Mouse (Mus musculus) kidney, embryonic 16.5 days (tissue): ENCODE measurements at regions not wholly inside any gene's neighbourhood (a gene's known extent, or its start where the extent isn't known, plus 50 kb on each side); places are given as distances from the start of the nearest gene placed in this dataset.

Source experiments
- ATAC-seq: fragments of 200-750 bp; cut with Nextera tagmentation; 2 replicates; pipeline ENCODE4 v1.8.0; 2017; ENCODE audit warnings: moderate TSS enrichment; ENCODE audit not compliant: low FRiP score, low TSS enrichment
- H3K27ac ChIP-seq: fragments of 300-500 bp; sonication (generic); 2 replicates; pipeline ENCODE4 v1.5.1; 2014; ENCODE audit warnings: low read length
- H3K27me3 ChIP-seq: fragments of 300-500 bp; sonication (generic); 2 replicates; pipeline ENCODE4 v1.6.1; 2014; ENCODE audit warnings: low read length, control low read depth, mixed read lengths; ENCODE audit not compliant: insufficient read depth
- H3K36me3 ChIP-seq: fragments of 300-500 bp; sonication (generic); 2 replicates; pipeline ENCODE4 v1.6.1; 2014; ENCODE audit warnings: low read length, control low read depth, mixed read lengths; ENCODE audit not compliant: insufficient read depth
- H3K4me1 ChIP-seq: fragments of 300-500 bp; sonication (generic); 2 replicates; pipeline ENCODE4 v1.6.1; 2014; ENCODE audit warnings: low read length, control low read depth, mixed read lengths; ENCODE audit not compliant: insufficient read depth
- H3K4me2 ChIP-seq: fragments of 300-500 bp; sonication (generic); replicated peaks from 2 replicates; pipeline ENCODE4 v1.6.1; 2014; ENCODE audit warnings: low read depth, low read length
- H3K4me3 ChIP-seq: fragments of 300-500 bp; sonication (generic); 2 replicates; pipeline ENCODE4 v1.5.1; 2014; ENCODE audit warnings: mild to moderate bottlenecking, low read length
- H3K9ac ChIP-seq: fragments of 300-500 bp; sonication (generic); replicated peaks from 2 replicates; pipeline ENCODE4 v1.6.1; 2014; ENCODE audit warnings: low read length
- H3K9me3 ChIP-seq: fragments of 300-500 bp; sonication (generic); 2 replicates; pipeline ENCODE4 v1.6.1; 2016; ENCODE audit warnings: low read length, control low read depth
- WGBS: fragments of 180-500 bp; shearing (Covaris S2); extraction: QIAGEN DNeasy Blood & Tissue Kit; methylation state at CpG from one replicate; pipeline ENCODE4 v1.1.7; 2014; 5-methylcytosine and 5-hydroxymethylcytosine counted together

DNA sequence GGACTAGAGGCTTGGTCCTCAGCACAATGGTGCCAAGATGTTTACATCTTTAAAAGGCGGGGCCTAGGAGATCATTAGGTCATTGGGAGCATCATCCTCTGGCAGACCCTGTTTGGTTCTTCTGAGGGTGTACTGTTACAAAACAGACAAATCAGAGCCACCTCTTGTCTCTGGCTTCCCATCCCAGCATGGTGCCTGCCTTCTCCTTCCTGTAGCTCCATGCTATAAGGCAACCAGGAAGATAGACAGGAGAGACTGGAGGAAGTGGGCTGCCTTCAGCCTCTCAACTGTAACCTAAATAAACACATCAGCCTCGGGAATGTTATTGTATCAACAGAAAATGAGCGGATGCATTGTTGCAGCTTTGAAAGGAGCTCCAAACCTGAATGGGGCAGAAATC, 529.8 kb upstream of the Gm765 start:
- no peaks in the 10 kb centered on the region for H3K27me3 ChIP-seq
- H3K9me3 ChIP-seq, result no peaks in the 10 kb centered on the region
- no peak overlapping the region for H3K27ac ChIP-seq
- no peak overlapping the region for H3K9ac ChIP-seq
- no peak overlapping the region for H3K4me2 ChIP-seq
- ATAC-seq, result no peak
- no peaks in the 10 kb centered on the region for H3K36me3 ChIP-seq
- H3K4me1 ChIP-seq, result no peaks in the 10 kb centered on the region
- H3K4me3 ChIP-seq, result no peak overlapping the region
- 47% methylated on average over 3 of the region's 3 CpGs for WGBS

DNA sequence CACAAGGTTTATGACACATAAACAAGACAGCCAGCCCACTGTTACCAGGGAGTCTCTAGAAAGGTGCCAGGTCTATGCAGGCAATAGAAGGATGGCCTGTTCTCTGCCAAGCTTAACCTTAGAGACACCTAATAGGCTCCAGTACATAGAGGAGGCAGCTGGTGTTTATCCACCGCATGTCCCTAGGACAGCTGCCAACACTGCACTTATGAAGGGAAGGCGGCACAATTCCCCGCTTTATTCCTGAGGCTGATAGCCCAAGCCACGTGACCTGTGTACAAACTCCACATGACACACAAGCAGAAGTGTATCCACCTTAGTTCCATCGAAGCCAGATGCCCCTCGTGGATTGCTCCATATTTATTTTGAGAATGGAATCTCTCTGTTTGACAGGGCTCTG, 527.2 kb upstream of the Gm765 start:
- ATAC-seq, result no peak
- no peaks in the 10 kb centered on the region for H3K27me3 ChIP-seq
- H3K27ac ChIP-seq, result no peak overlapping the region
- H3K4me2 ChIP-seq, result no peak overlapping the region
- 87% methylated on average over 6 of the region's 6 CpGs for whole genome bisulfite sequencing
- H3K36me3 ChIP-seq, result no peaks in the 10 kb centered on the region
- no peaks in the 10 kb centered on the region for H3K9me3 ChIP-seq
- H3K4me3 ChIP-seq, result no peak overlapping the region
- no peak overlapping the region for H3K9ac ChIP-seq
- H3K4me1 ChIP-seq, result no peaks in the 10 kb centered on the region

DNA sequence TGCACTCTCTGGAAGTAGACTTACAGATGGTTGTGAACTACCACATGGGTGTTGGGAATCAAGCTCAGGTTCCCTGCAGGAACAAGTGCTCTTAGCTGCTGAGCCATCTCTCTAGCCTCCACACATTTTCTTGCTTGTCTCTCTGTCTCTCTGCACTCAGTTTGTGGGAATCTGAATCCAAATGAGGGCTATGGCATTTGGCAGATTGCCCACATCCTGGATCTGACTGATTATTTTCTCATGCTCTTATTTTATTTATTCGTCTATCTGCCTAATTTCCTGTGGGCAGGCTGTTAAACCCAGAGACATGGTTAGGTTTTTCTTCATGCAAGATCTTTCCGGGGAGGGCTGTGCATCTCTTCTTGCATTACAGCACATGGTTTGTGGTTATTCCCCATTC, 521.8 kb upstream of the Gm765 start:
- H3K36me3 ChIP-seq, result no peaks in the 10 kb centered on the region
- no peak for ATAC-seq
- no peaks in the 10 kb centered on the region for H3K9me3 ChIP-seq
- WGBS, result 69% methylated on average over 2 of the region's 2 CpGs
- H3K4me1 ChIP-seq, result no peaks in the 10 kb centered on the region
- H3K4me3 ChIP-seq, result no peak overlapping the region
- H3K27me3 ChIP-seq, result no peaks in the 10 kb centered on the region
- no peak overlapping the region for H3K27ac ChIP-seq
- no peak overlapping the region for H3K9ac ChIP-seq
- H3K4me2 ChIP-seq, result no peak overlapping the region

DNA sequence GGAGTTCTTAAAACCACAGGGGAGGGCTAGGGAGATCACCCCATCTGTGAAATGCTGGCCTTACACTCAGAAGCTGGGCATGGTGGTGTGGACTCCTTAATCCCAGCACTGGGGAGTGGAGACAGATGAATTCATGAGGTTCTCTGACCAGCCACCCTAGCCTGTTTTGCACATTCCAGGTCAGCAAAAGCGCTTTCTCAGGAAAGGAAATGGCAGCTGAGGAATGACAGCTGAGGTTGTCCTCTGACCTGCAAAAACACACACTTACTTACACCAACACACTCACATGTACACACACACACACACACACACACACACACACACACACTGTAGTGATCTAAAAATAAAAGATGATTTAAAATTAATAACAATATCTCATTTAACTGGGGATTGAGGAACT, 513.4 kb upstream of the Gm765 start:
- ATAC-seq, result no peak
- Histone ChIP-seq H3K27me3 (no peaks in the 10 kb centered on the region), H3K4me3 (no peak overlapping the region), H3K4me1 (no peaks in the 10 kb centered on the region), H3K36me3 (no peaks in the 10 kb centered on the region), H3K9me3 (no peaks in the 10 kb centered on the region), H3K9ac (no peak overlapping the region), H3K4me2 (no peak overlapping the region), H3K27ac (no peak overlapping the region)
- 78% methylated on average over 1 of the region's 1 CpGs for whole genome bisulfite sequencing

- Histone ChIP-seq H3K27me3 (no peaks in the 10 kb centered on the region), H3K4me3 (no peak overlapping the region), H3K4me2 (no peak overlapping the region), H3K4me1 (no peaks in the 10 kb centered on the region), H3K9me3 (no peaks in the 10 kb centered on the region), H3K36me3 (no peaks in the 10 kb centered on the region), H3K27ac (no peak overlapping the region), H3K9ac (no peak overlapping the region)
- WGBS, result 90% methylated on average over 2 of the region's 2 CpGs
- no peak for ATAC-seq
These were observed 508.4 kb upstream of the Gm765 start for GRCm38 (mm10) chr6:98850906-98851305.

DNA sequence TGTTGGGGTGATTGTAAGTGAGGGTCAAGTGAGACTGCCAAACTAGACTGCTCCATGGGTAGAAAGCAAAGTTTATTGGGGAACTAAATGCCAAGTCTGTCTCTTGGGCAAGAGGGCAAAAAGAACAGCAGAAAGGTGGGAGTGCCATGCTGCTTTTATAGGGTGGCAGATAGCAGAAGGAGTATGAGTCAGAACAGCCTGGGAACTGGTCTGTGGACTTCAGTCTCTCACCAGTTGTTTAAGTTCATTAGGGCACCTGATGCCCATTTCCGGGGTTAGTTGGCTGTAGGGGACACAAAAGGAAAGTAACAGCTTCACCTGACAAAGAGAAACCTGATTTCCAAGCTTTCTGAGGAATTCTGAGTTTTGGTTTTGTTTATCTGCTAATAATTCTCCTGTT, 506.3 kb upstream of the Gm765 start:
- H3K27ac ChIP-seq, result no peak overlapping the region
- H3K4me1 ChIP-seq, result no peaks in the 10 kb centered on the region
- 90% methylated on average over 1 of the region's 1 CpGs for WGBS
- no peaks in the 10 kb centered on the region for H3K27me3 ChIP-seq
- no peaks in the 10 kb centered on the region for H3K36me3 ChIP-seq
- H3K4me3 ChIP-seq, result no peak overlapping the region
- no peak overlapping the region for H3K4me2 ChIP-seq
- no peaks in the 10 kb centered on the region for H3K9me3 ChIP-seq
- H3K9ac ChIP-seq, result no peak overlapping the region
- ATAC-seq, result no peak

GRCm38 (mm10) chr6:98846001-98846695, 503.6 kb upstream of the Gm765 start:
- 53% methylated on average over 5 of the region's 5 CpGs for WGBS
- Histone ChIP-seq H3K27me3 (no peaks in the 10 kb centered on the region), H3K27ac (no peak overlapping the region), H3K4me3 (no peak overlapping the region), H3K9me3 (no peaks in the 10 kb centered on the region), H3K4me2 (no peak overlapping the region), H3K9ac (no peak overlapping the region), H3K36me3 (no peaks in the 10 kb centered on the region), H3K4me1 (no peaks in the 10 kb centered on the region)
- ATAC-seq, result no peak

DNA sequence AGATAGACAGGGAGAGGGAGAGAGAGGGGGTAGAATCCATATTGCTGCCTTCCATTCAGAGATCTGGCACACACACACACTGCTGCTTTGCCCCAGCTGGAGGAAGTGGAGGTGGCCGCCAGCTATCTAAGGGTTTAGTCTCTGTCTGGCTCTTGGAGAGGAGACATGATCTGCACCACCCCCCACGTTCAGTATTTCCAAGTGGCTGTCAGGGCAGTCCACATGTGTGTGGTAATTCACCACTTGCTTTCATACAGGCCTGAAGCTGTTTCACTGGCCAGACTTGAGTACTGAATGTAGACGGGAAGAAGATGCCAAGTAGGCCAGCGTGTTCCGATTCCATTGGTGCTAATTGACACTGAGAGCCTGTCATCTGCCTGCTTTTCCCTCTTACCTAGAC, 501.0 kb upstream of the Gm765 start:
- Histone ChIP-seq H3K4me1 (no peaks in the 10 kb centered on the region), H3K9ac (no peak overlapping the region), H3K27me3 (no peaks in the 10 kb centered on the region), H3K4me2 (no peak overlapping the region), H3K27ac (no peak overlapping the region), H3K9me3 (no peaks in the 10 kb centered on the region), H3K36me3 (no peaks in the 10 kb centered on the region), H3K4me3 (no peak overlapping the region)
- WGBS, result 74% methylated on average over 5 of the region's 5 CpGs
- ATAC-seq, result no peak

DNA sequence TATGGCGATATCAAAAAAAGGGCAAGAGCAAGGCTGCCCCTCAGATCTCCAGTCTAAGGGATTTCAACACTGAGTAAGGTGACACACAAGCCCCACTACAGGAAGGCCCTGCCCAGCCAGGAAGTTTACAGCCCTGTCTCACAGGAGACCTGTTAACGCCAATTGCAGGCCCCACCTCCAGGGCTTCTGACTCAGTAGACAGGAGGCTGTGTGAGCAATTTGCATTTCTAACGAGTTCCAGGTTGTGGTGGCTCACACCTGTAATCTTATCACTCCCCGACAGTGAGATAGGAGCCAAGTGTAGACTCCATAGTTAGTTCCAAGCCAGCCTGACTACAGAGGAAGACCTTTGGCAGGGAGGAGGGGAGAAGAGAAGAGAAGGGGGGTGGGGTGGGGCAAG, 500.4 kb upstream of the Gm765 start:
- Histone ChIP-seq H3K4me2 (no peak overlapping the region), H3K4me3 (no peak overlapping the region), H3K9ac (no peak overlapping the region), H3K27me3 (no peaks in the 10 kb centered on the region), H3K4me1 (no peaks in the 10 kb centered on the region), H3K9me3 (no peaks in the 10 kb centered on the region), H3K27ac (no peak overlapping the region), H3K36me3 (no peaks in the 10 kb centered on the region)
- ATAC-seq, result no peak
- WGBS, result 57% methylated on average over 4 of the region's 4 CpGs

DNA sequence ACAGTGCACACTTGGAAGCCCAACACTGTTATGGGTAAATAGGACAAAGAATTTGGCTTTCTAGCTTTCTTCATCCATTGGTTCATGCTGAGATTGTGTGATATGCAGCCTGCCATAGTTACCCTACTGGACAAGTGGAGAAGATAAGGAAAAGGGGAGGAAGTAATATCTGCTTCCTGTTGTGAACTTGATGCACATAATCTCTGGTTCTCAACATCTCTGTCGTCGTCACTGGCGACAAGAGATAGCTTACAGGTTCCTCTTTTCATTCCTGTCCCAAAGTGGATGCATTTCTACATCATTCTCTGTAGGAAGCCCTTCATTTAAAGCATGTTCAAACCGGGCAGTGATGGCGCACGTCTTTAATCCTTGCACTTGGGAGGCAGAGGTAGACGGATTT, 491.4 kb upstream of the Gm765 start:
- no peak for ATAC-seq
- Histone ChIP-seq H3K4me3 (no peak overlapping the region), H3K9ac (no peak overlapping the region), H3K27me3 (no peaks in the 10 kb centered on the region), H3K9me3 (no peaks in the 10 kb centered on the region), H3K27ac (no peak overlapping the region), H3K36me3 (no peaks in the 10 kb centered on the region), H3K4me2 (no peak overlapping the region), H3K4me1 (no peaks in the 10 kb centered on the region)
- WGBS, result 89% methylated on average over 7 of the region's 7 CpGs
